Mouse (Mus musculus) hindbrain, postnatal 0 days (tissue): ENCODE data around the gene Gm28043. TPM values are rescaled to one million over a fixed set of nuclear protein-coding genes. Genes with fewer than 3 reads are reported as not detected.

Experiments used
- ATAC-seq: fragments of 200-750 bp; cut with Nextera tagmentation; 2 replicates; pipeline ENCODE4 v1.8.0; 2017; ENCODE audit warnings: mild to moderate bottlenecking, moderate TSS enrichment, moderate library complexity
- DNase-seq: peaks from one replicate; pipeline ENCODE4 v3.0.0-alpha.2; 2015; ENCODE audit warnings: low spot score
- H3K27ac ChIP-seq: fragments of 300-500 bp; sonication (generic); 2 replicates; pipeline ENCODE4 v1.5.1; 2014; ENCODE audit warnings: mild to moderate bottlenecking
- H3K27me3 ChIP-seq: fragments of 300-500 bp; sonication (generic); 2 replicates; pipeline ENCODE4 v1.6.1; 2014; ENCODE audit warnings: low read length, mixed read lengths; ENCODE audit not compliant: insufficient read depth
- H3K36me3 ChIP-seq: fragments of 300-500 bp; sonication (generic); 2 replicates; pipeline ENCODE4 v1.6.1; 2014; ENCODE audit warnings: low read length, mixed read lengths; ENCODE audit not compliant: insufficient read depth
- H3K4me1 ChIP-seq: fragments of 300-500 bp; sonication (generic); 2 replicates; pipeline ENCODE4 v1.6.1; 2014; ENCODE audit warnings: antibody characterized with exemption, low read length, mixed read lengths; ENCODE audit not compliant: insufficient read depth
- H3K4me2 ChIP-seq: fragments of 300-500 bp; sonication (generic); 2 replicates; pipeline ENCODE4 v1.6.1; 2014; ENCODE audit warnings: low read depth, mild to moderate bottlenecking, low read length, moderate library complexity, mixed read lengths
- H3K4me3 ChIP-seq: fragments of 300-500 bp; sonication (generic); 2 replicates; pipeline ENCODE4 v1.5.1; 2014; ENCODE audit warnings: low read length
- H3K9ac ChIP-seq: fragments of 300-500 bp; sonication (generic); replicated peaks from 2 replicates; pipeline ENCODE4 v1.6.1; 2014; ENCODE audit warnings: mild to moderate bottlenecking, low read length, moderate library complexity, mixed read lengths
- H3K9me3 ChIP-seq: fragments of 300-500 bp; sonication (generic); 2 replicates; pipeline ENCODE4 v1.6.1; 2016; ENCODE audit warnings: low read length, mixed read lengths
- CTCF ChIP-seq: IDR thresholded peaks from 2 replicates; pipeline ENCODE4 v1.5.1; 2016; ENCODE audit warnings: antibody characterized with exemption, control low read depth, low read depth
- WGBS: fragments of 180-500 bp; shearing (Covaris S2); extraction: QIAGEN DNeasy Blood & Tissue Kit; methylation state at CpG from one replicate; pipeline ENCODE4 v1.1.7; 2014; 5-methylcytosine and 5-hydroxymethylcytosine counted together
- polyA plus RNA-seq: library from polyadenylated mRNA; unstranded; fragments of >200 nt; fragmentation: Nextera tagmentation; extraction: Ambion mirVana; gene quantifications from 2 replicates; pipeline ENCODE4 v1.2.1, GENCODE M21; 2015
- total RNA-seq: library from RNA; depleted of rRNA; stranded (reverse); fragments of >200 nt; gene quantifications from 2 replicates; pipeline ENCODE4 v1.2.3, GENCODE M21; 2014

Gm28043 gene
- total and polyA plus RNA-seq, 2 experiments from 2014 or later, result 1.9 to 2.6 TPM

DNA sequence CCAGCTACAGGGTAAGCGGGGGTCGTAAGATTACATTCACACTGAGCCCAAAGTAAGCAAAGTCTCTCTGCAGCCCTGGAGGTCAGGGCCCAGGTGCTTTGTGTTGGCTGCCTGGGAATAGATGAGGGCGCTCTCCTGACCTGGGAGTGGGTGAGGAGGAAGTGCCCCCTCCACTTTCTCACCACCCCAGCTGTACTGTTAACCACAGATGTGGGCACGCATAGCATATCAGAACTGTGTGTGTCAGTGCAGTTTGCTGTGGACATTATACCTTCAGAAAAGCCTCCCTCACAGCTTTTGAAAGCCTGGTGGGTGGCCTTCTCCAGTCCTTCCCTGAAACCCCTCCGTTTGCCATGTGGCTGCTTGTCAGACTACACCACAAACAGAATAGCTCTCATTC lies 30.4 kb upstream of the Gm28043 start:
- Histone ChIP-seq H3K36me3 (peaks cover 29% of the 10 kb centered on the region), H3K9me3 (no peaks in the 10 kb centered on the region), H3K27me3 (no peaks in the 10 kb centered on the region), H3K4me2 (no peak overlapping the region), H3K4me3 (no peak overlapping the region), H3K27ac (no peak overlapping the region), H3K4me1 (no peaks in the 10 kb centered on the region; the same call in 1 of the 2 replicates), H3K9ac (no peak overlapping the region)
- no peak for TF ChIP-seq CTCF
- WGBS, result 80% methylated on average over 5 of the region's 5 CpGs
- ATAC-seq, result no peak
- DNase-seq, result no peak

- Histone ChIP-seq H3K4me3 (no peak overlapping the region), H3K27me3 (no peaks in the 10 kb centered on the region), H3K4me1 (no peaks in the 10 kb centered on the region; the same call in 1 of the 2 replicates), H3K36me3 (peaks cover 24% of the 10 kb centered on the region), H3K9ac (no peak overlapping the region), H3K9me3 (no peaks in the 10 kb centered on the region), H3K27ac (no peak overlapping the region), H3K4me2 (no peak overlapping the region)
- 47% methylated on average over 3 of the region's 3 CpGs for WGBS
- TF ChIP-seq CTCF, result no peak
- ATAC-seq, result no peak
- no peak for DNase-seq
Measured at GRCm38 (mm10) chr17:29584737-29585136, 29.9 kb upstream of the Gm28043 start.

DNA sequence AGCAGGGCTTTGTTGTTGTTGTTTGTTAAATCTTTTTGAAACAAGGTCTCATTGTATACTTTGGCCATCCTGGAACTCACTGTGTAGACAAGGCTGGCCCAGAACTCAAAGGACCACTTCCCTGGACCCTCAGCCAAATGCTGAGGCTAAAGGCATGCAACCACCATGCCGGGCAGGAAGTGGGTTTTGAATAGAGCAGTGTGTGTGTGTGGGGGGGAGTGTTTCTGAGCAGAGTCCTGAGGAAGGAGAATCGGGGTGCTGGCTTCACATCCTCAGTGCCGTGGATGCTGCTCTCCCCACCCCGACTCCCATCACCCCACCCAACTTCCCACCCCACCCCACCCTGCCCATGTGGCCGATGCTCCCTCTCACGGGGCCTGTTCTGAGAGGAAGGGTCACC lies 29.2 kb upstream of the Gm28043 start:
- 89% methylated on average over 6 of the region's 6 CpGs for WGBS
- Histone ChIP-seq H3K27ac (no peak overlapping the region), H3K9ac (no peak overlapping the region), H3K36me3 (peaks cover 20% of the 10 kb centered on the region), H3K9me3 (no peaks in the 10 kb centered on the region), H3K4me1 (no peaks in the 10 kb centered on the region; the same call in 1 of the 2 replicates), H3K27me3 (no peaks in the 10 kb centered on the region), H3K4me2 (no peak overlapping the region), H3K4me3 (no peak overlapping the region)
- TF ChIP-seq CTCF, result no peak
- DNase-seq, result no peak
- no peak for ATAC-seq

- TF ChIP-seq CTCF, result no peak
- no peak overlapping the region for H3K4me3 ChIP-seq
- no peaks in the 10 kb centered on the region for H3K9me3 ChIP-seq
- no peak overlapping the region for H3K4me2 ChIP-seq
- ATAC-seq (no peak), DNase-seq (no peak)
- peaks cover 14% of the 10 kb centered on the region for H3K36me3 ChIP-seq
- H3K27me3 ChIP-seq, result no peaks in the 10 kb centered on the region
- no peaks in the 10 kb centered on the region; the same call in 1 of the 2 replicates for H3K4me1 ChIP-seq
- H3K9ac ChIP-seq, result no peak overlapping the region
- 92% methylated on average over 9 of the region's 9 CpGs for WGBS
- H3K27ac ChIP-seq, result no peak overlapping the region
Measured at GRCm38 (mm10) chr17:29586921-29587320, 27.8 kb upstream of the Gm28043 start.

DNA sequence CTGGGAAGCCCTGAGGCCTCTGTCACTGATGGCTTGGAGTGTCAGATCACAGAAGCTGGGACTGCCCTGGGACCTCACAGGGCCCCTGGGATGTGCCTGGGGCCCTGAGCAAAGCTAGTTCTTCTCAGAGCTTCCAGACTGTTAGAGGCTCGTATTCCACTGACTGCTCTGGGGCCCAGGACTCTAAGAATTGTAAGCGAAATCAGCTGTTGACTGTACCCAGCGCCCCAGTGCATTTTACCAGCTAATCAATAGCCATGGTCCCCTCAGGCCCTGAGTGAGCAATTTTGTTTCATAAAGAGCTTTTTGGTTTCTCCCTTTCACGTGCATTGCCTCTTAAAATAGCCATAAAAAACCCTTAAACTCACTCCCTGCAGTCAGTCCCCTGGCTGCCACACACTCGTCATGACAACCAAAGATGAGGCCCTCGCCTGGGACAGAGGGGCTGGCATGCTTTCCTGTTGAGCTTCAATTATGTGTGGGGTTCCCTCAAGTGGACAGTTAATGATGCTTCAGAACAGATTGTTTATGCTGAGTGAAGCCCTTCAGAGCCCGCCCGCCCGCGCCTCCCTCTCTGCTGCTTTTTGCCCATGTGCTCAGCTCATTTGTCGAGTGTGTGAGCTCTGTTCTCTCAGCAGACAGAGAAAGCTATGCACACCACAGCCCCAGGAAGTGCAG lies 25.3 kb upstream of the Gm28043 start:
- no peak overlapping the region for H3K9ac ChIP-seq
- no peaks in the 10 kb centered on the region for H3K27me3 ChIP-seq
- no peaks in the 10 kb centered on the region; the same call in 1 of the 2 replicates for H3K4me1 ChIP-seq
- ATAC-seq, result peak; percentile 90
- DNase-seq, result peak; percentile 77
- no peak overlapping the region for H3K4me2 ChIP-seq
- WGBS, result 23% methylated on average over 11 of the region's 11 CpGs
- no peak overlapping the region for H3K4me3 ChIP-seq
- peak overlapping the region; percentile 69 for H3K27ac ChIP-seq
- peak; percentile 25 for TF ChIP-seq CTCF
- peaks cover under 1% of the 10 kb centered on the region; the same call in 1 of the 2 replicates for H3K36me3 ChIP-seq
- no peaks in the 10 kb centered on the region for H3K9me3 ChIP-seq

GRCm38 (mm10) chr17:29595891-29596770 lies 18.5 kb upstream of the Gm28043 start:
- Histone ChIP-seq H3K4me2 (no peak overlapping the region), H3K36me3 (peaks cover 20% of the 10 kb centered on the region), H3K27ac (no peak overlapping the region), H3K9me3 (no peaks in the 10 kb centered on the region), H3K27me3 (no peaks in the 10 kb centered on the region), H3K4me1 (no peaks in the 10 kb centered on the region), H3K9ac (no peak overlapping the region), H3K4me3 (no peak overlapping the region)
- TF ChIP-seq CTCF, result no peak
- DNase-seq, result no peak
- WGBS, result 61% methylated on average over 15 of the region's 15 CpGs
- no peak for ATAC-seq
